Mouse (Mus musculus) MEL (cell line): ENCODE measurements around the gene Efcab2.

ENCODE experiments used
- BHLHE40 ChIP-seq: IDR thresholded peaks from 2 replicates; pipeline ENCODE4 v1.6.1; 2012; ENCODE audit warnings: low read depth, mild to moderate bottlenecking, inconsistent platforms, low read length, improper control_type of control experiment, borderline replicate concordance
- CTCF ChIP-seq, 3 experiments: IDR thresholded peaks in 2 of 3; conservative IDR thresholded peaks in 1 of 3; 2 replicates each; pipeline ENCODE4 v1.5.1; 2011 to 2012; ENCODE audit warnings: low read length in 3 of 3, low read depth in 2 of 3, mild to moderate bottlenecking in 2 of 3, improper control_type of control experiment in 1 of 3, inconsistent platforms in 1 of 3, mixed read lengths in 1 of 3, moderate library complexity in 1 of 3; ENCODE audit not compliant: control insufficient read depth in 1 of 3, insufficient read depth in 1 of 3, poor library complexity in 1 of 3, severe bottlenecking in 1 of 3
- EP300 ChIP-seq, 2 experiments: IDR thresholded peaks; 2 replicates each; pipeline ENCODE4 v1.6.1; 2011; ENCODE audit warnings: improper control_type of control experiment in 2 of 2, low read length in 2 of 2, low read depth in 1 of 2, mild to moderate bottlenecking in 1 of 2
- GATA1 ChIP-seq: IDR thresholded peaks from 2 replicates; pipeline ENCODE4 v1.6.1; 2011; ENCODE audit warnings: low read depth, low read length, improper control_type of control experiment
- MAFK ChIP-seq: IDR thresholded peaks from 2 replicates; pipeline ENCODE4 v1.6.1; 2011; ENCODE audit warnings: low read depth, mild to moderate bottlenecking, low read length, improper control_type of control experiment, borderline replicate concordance
- MXI1 ChIP-seq: IDR thresholded peaks from 2 replicates; pipeline ENCODE4 v1.6.1; 2011; ENCODE audit warnings: mild to moderate bottlenecking, low read depth, low read length, improper control_type of control experiment
- POLR2A ChIP-seq, 2 experiments: IDR thresholded peaks; 2 replicates each; pipeline ENCODE4 v1.6.1; 2011 to 2012; ENCODE audit warnings: low read length in 2 of 2, mild to moderate bottlenecking in 2 of 2, control low read depth in 1 of 2, improper control_type of control experiment in 1 of 2, low read depth in 1 of 2, moderate library complexity in 1 of 2; ENCODE audit not compliant: control insufficient read depth in 1 of 2, insufficient read depth in 1 of 2, poor library complexity in 1 of 2
- RAD21 ChIP-seq: IDR thresholded peaks from 2 replicates; pipeline ENCODE4 v1.6.1; 2011; ENCODE audit warnings: mild to moderate bottlenecking, low read depth, low read length, improper control_type of control experiment
- RCOR1 ChIP-seq: IDR thresholded peaks from 2 replicates; pipeline ENCODE4 v1.6.1; 2012; ENCODE audit warnings: low read depth, mild to moderate bottlenecking, inconsistent platforms, low read length, improper control_type of control experiment
- SMC3 ChIP-seq: IDR thresholded peaks from 2 replicates; pipeline ENCODE4 v1.6.1; 2011; ENCODE audit warnings: low read depth, low read length, improper control_type of control experiment
- ZMIZ1 ChIP-seq: IDR thresholded peaks from 2 replicates; pipeline ENCODE4 v1.6.1; 2012; ENCODE audit warnings: low read depth, mild to moderate bottlenecking, inconsistent platforms, low read length, improper control_type of control experiment, moderate library complexity
- ZNF384 ChIP-seq: IDR thresholded peaks from 2 replicates; pipeline ENCODE4 v1.6.1; 2012; ENCODE audit warnings: low read depth, mild to moderate bottlenecking, inconsistent platforms, low read length, improper control_type of control experiment

GRCm38 (mm10) chr1:178491733-178492132 is 85.8 kb downstream of the Efcab2 start:
- TF ChIP-seq POLR2A (IDR thresholded peaks at IDR 0.05; ENCODE audit: control insufficient read depth in 1 of 2, insufficient read depth in 1 of 2, low read depth in 1 of 2, low read length in 2 of 2, poor library complexity in 1 of 2) = no peak
- TF ChIP-seq CTCF (IDR thresholded peaks at IDR 0.05 in 2 of 3, conservative IDR thresholded peaks at IDR 0.05 in 1 of 3; ENCODE audit: control insufficient read depth in 1 of 3, insufficient read depth in 1 of 3, low read depth in 2 of 3, low read length in 3 of 3, poor library complexity in 1 of 3, severe bottlenecking in 1 of 3) = no peak
- TF ChIP-seq MXI1 = no peak
- no peak for TF ChIP-seq SMC3
- no peak for TF ChIP-seq RCOR1
- no peak for TF ChIP-seq ZNF384
- TF ChIP-seq MAFK = no peak
- TF ChIP-seq EP300 (IDR thresholded peaks at IDR 0.05; ENCODE audit: low read depth in 1 of 2, low read length in 2 of 2) = no peak
- no peak for TF ChIP-seq ZMIZ1
- no peak for TF ChIP-seq GATA1
- no peak for TF ChIP-seq RAD21
- no peak for TF ChIP-seq BHLHE40
